Mouse (Mus musculus) forebrain, embryonic 16.5 days (tissue): Measurements from ENCODE around the gene Nbl1. TPM values are rescaled to one million over a fixed set of nuclear protein-coding genes. Genes with fewer than 3 reads are reported as not detected.
A peak's percentile ranks its signal among the peaks of the same experiment; 100 is the strongest.

Source experiments
- ATAC-seq: fragments of 200-750 bp; cut with Nextera tagmentation; 2 replicates; pipeline ENCODE4 v1.8.0; 2017; ENCODE audit warnings: mild to moderate bottlenecking, moderate library complexity
- H3K27ac ChIP-seq: fragments of 300-500 bp; sonication (generic); 2 replicates; pipeline ENCODE4 v1.5.1; 2014; ENCODE audit warnings: low read length, control low read depth
- H3K27me3 ChIP-seq: fragments of 300-500 bp; sonication (generic); replicated peaks from 2 replicates; pipeline ENCODE4 v1.6.1; 2014; ENCODE audit warnings: low read length; ENCODE audit not compliant: control insufficient read depth, insufficient read depth
- H3K36me3 ChIP-seq: fragments of 300-500 bp; sonication (generic); 2 replicates; pipeline ENCODE4 v1.6.1; 2014; ENCODE audit not compliant: control insufficient read depth, insufficient read depth
- H3K4me1 ChIP-seq: fragments of 300-500 bp; sonication (generic); replicated peaks from 2 replicates; pipeline ENCODE4 v1.6.1; 2014; ENCODE audit warnings: low read length; ENCODE audit not compliant: control insufficient read depth, insufficient read depth
- H3K4me2 ChIP-seq: fragments of 300-500 bp; sonication (generic); 2 replicates; pipeline ENCODE4 v1.6.1; 2014; ENCODE audit warnings: mild to moderate bottlenecking, low read length, control low read depth
- H3K4me3 ChIP-seq: fragments of 300-500 bp; sonication (generic); replicated peaks from 2 replicates; pipeline ENCODE4 v1.5.1; 2014; ENCODE audit warnings: mild to moderate bottlenecking, low read length, control low read depth
- H3K9ac ChIP-seq: fragments of 300-500 bp; sonication (generic); replicated peaks from 2 replicates; pipeline ENCODE4 v1.6.1; 2014; ENCODE audit warnings: low read depth, low read length, control low read depth
- H3K9me3 ChIP-seq: fragments of 300-500 bp; sonication (generic); 2 replicates; pipeline ENCODE4 v1.6.1; 2016; ENCODE audit warnings: low read length; ENCODE audit not compliant: control insufficient read depth
- WGBS: fragments of 180-500 bp; shearing (Covaris S2); extraction: QIAGEN DNeasy Blood & Tissue Kit; methylation state at CpG from one replicate; pipeline ENCODE4 v1.1.7; 2014; 5-methylcytosine and 5-hydroxymethylcytosine counted together
- polyA plus RNA-seq: library from polyadenylated mRNA; unstranded; fragments of >200 nt; fragmentation: Nextera tagmentation; extraction: Ambion mirVana; gene quantifications from 2 replicates; pipeline ENCODE4 v1.2.1, GENCODE M21; 2015

The Nbl1 gene
- polyA plus RNA-seq, 1 experiment from 2014 or later: 27.0 TPM

DNA sequence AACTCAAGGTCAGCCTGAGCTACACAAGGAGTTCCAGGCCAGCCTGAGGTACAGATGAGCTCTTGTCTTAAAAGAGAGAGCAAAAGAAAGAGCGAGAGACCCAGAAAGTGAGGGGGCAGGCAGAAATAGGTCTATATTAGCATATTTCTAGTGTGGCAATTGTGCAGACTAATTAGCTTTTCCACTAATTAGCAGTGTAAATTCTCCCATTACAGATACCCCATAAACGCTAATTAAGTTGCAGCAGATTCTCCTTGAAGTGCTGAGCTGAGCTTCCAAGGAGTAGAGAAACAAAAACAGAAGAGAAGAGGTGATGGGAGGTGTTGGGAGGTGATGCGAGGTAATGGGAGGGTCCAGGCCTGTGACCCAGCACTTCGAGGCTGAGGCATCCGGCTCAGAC is 50.2 kb downstream of the Nbl1 start:
- H3K4me1 ChIP-seq: peaks cover 33% of the 10 kb centered on the region
- no peaks in the 10 kb centered on the region for H3K27me3 ChIP-seq
- no peaks in the 10 kb centered on the region for H3K9me3 ChIP-seq
- H3K36me3 ChIP-seq: no peaks in the 10 kb centered on the region
- WGBS: 24% methylated on average over 5 of the region's 5 CpGs
- no peak for ATAC-seq
- H3K4me3 ChIP-seq: no peak overlapping the region
- H3K9ac ChIP-seq: no peak overlapping the region
- H3K27ac ChIP-seq: no peak overlapping the region
- no peak overlapping the region for H3K4me2 ChIP-seq

DNA sequence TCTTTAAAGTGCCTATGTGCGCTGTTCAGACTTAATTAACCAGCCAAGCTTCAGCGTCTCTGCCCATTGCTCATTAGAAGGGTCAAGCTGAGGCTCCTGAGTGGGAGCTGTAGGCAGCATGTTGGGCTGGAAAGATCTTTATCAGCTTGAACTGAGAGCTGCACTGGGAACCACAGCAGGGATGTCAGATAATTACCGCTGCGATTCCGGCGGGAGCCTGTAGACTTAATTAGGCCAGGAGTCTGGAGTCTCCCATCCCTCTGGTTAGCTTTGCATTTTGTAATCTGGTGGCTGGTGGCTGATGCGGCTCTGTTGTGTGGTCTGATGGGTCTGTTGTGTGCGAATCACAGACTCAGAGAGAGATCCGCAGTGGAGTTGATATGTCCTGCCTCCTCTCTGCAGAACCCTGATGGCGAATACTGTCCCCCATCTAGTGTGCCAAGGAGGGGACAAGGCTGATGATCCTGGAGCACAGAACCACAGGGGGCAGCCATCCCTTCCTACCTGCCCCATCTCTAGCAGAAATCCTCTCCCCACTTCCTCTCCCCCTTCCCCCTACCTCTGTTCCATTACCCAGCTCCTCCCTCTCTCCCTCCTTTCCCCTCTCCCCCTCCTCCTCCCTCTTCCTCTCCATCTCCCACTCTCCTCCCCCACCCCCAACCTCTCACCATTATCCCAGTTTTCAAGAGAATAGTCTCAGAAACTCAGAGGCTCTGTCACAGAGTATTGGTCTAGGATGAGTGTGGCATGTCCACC is 52.5 kb downstream of the Nbl1 start:
- H3K27me3 ChIP-seq: no peaks in the 10 kb centered on the region
- under 1% methylated on average over 9 of the region's 10 CpGs for WGBS
- no peaks in the 10 kb centered on the region for H3K36me3 ChIP-seq
- peak overlapping the region; percentile 47 for H3K27ac ChIP-seq
- ATAC-seq: peak; percentile 62
- H3K4me3 ChIP-seq: no peak overlapping the region
- H3K4me2 ChIP-seq: peak overlapping the region; percentile 10
- peaks cover 37% of the 10 kb centered on the region for H3K4me1 ChIP-seq
- H3K9me3 ChIP-seq: peaks cover 2% of the 10 kb centered on the region; the same call in 1 of the 2 replicates
- H3K9ac ChIP-seq: 0 out of 2 replicates have a peak overlapping the region, but pooled peaks have one; percentile 17

DNA sequence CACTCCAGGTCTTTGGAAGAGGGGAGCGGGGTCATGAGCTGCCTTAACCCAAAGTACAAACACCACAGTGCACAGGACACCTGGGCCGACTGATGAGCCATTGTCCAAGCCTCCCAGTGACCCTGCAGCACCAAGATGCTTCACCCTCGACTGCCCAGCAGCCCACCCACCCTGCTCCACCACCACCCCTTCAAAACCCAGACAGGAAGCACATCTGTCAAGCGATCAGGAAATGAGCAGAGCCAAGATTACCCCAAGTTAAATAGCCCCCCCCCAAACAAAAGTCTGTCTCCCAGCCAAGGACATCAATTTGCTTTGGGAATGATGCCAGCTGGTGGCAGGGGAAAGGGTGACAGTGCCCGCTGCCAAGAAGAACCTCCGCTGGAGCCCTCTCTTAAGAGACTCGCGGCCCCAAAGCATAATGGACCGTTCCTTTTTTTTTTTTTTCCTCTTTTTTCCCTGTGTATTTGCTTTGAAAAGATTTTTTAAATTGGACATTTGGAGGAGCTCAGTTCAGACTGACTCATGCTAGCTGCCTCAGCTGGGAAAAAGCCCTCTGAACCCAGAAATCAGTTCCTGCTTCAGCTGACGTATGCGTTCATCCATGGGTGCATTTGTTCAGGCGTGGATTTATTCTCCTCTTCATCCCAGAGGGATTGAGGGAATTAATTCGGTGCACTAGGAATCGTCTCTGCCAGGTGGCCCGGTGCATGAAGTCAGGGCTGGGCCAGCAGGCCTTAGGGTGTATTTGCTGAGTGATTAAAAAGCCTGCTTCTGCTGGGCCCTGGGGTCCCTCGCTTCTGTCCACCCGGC is 54.8 kb downstream of the Nbl1 start:
- no peak overlapping the region for H3K9ac ChIP-seq
- no peaks in the 10 kb centered on the region for H3K27me3 ChIP-seq
- peaks cover 37% of the 10 kb centered on the region for H3K4me1 ChIP-seq
- H3K4me3 ChIP-seq: no peak overlapping the region
- WGBS: 10% methylated on average over 17 of the region's 17 CpGs
- no peaks in the 10 kb centered on the region for H3K36me3 ChIP-seq
- peak; percentile 69 for ATAC-seq
- peak overlapping the region; percentile 35 for H3K4me2 ChIP-seq
- peaks cover 2% of the 10 kb centered on the region; the same call in 1 of the 2 replicates for H3K9me3 ChIP-seq
- peak overlapping the region; percentile 72 for H3K27ac ChIP-seq

DNA sequence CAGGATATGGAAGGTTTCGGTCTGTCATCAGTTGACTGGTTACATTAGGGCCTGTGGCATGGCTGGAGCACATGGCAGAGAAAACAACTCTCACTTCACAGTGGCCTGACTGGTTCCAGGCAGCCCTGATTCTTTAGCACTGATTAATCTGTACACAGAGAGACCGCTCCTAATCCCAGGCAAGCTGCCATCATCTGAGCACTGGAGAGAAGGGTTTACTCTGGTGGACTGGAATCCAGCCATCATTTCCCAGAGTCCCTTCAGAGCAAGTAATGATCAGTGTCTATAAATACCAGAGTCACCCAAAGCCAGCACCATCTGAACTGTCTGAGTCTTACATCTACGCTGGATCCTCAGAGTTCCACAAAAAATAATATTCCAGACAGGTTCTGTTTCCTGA is 57.0 kb downstream of the Nbl1 start:
- peaks cover 43% of the 10 kb centered on the region for H3K4me1 ChIP-seq
- H3K9me3 ChIP-seq: peaks cover 2% of the 10 kb centered on the region; the same call in 1 of the 2 replicates
- WGBS: 79% methylated on average over 3 of the region's 3 CpGs
- H3K36me3 ChIP-seq: no peaks in the 10 kb centered on the region
- H3K4me3 ChIP-seq: no peak overlapping the region
- no peaks in the 10 kb centered on the region for H3K27me3 ChIP-seq
- H3K27ac ChIP-seq: no peak overlapping the region
- H3K4me2 ChIP-seq: no peak overlapping the region
- no peak overlapping the region for H3K9ac ChIP-seq
- no peak for ATAC-seq

DNA sequence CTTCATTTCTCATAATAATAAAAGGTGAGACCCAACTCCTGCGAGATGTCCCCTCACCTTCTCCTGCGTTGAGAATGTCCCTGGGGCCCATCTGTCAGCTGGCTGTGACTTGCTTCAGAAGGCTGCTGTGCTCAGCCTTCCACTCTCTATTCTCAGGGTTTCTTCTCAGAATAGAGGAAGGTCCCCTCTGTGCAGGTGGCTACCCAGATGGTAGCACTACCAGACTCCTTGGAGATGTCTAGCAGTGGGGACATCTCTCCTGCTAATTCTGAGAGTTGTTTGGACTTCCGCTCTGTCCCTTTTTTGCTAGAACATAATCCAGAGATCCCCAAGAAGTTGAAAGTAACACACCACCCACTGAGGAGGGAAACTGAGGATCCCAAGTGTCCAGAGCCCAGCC is 57.9 kb downstream of the Nbl1 start:
- 92% methylated on average over 3 of the region's 3 CpGs for WGBS
- H3K4me3 ChIP-seq: no peak overlapping the region
- no peak for ATAC-seq
- H3K9ac ChIP-seq: no peak overlapping the region
- no peaks in the 10 kb centered on the region for H3K36me3 ChIP-seq
- no peak overlapping the region for H3K4me2 ChIP-seq
- H3K27ac ChIP-seq: no peak overlapping the region
- H3K4me1 ChIP-seq: peaks cover 34% of the 10 kb centered on the region
- no peaks in the 10 kb centered on the region for H3K27me3 ChIP-seq
- peaks cover 2% of the 10 kb centered on the region; the same call in 1 of the 2 replicates for H3K9me3 ChIP-seq

DNA sequence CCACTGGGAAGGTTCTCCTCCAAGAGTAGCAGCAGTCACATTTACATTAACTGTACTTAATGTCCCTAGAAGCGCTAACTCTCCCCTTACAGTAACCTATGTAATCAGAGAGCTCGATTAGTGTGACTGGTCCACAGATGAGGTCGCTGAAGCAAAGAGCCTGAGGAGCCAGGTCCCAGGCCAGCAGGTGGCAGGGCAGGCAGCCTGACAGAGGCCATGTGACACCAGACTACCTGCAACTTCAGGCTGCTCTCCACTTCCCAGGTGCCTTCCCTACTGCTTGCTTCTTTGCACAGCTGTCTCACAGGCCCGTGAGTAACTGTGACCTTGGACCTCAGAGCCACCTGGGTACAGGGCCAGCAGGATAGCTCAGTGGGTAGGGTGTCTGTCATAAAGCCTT is 58.3 kb downstream of the Nbl1 start:
- Histone ChIP-seq H3K4me2 (no peak overlapping the region), H3K4me1 (peaks cover 30% of the 10 kb centered on the region), H3K36me3 (no peaks in the 10 kb centered on the region), H3K27me3 (no peaks in the 10 kb centered on the region), H3K9ac (no peak overlapping the region), H3K4me3 (no peak overlapping the region), H3K9me3 (peaks cover 2% of the 10 kb centered on the region; the same call in 1 of the 2 replicates), H3K27ac (no peak overlapping the region)
- ATAC-seq: no peak
- 53% methylated on average over 4 of the region's 4 CpGs for WGBS

DNA sequence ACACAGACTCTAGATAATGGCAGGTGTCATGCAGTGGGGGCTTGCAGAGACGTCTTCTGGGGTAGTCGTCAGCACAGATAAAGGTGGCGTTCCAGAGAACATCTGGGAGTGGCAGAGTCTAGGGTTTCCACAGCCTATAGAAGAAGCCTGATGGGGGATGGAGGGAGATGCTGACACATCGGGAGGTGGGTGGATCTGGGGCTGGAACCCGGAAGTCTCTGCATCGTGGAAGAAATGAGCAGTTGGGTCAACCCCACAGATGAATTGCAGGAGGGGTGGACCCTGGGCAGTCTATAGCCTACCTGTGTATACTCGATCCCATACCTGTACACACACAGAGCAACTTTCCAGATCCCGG is 58.8 kb downstream of the Nbl1 start:
- H3K27me3 ChIP-seq: no peaks in the 10 kb centered on the region
- H3K4me3 ChIP-seq: no peak overlapping the region
- H3K9ac ChIP-seq: no peak overlapping the region
- peaks cover 2% of the 10 kb centered on the region; the same call in 1 of the 2 replicates for H3K9me3 ChIP-seq
- no peak overlapping the region for H3K4me2 ChIP-seq
- peaks cover 25% of the 10 kb centered on the region for H3K4me1 ChIP-seq
- no peak overlapping the region for H3K27ac ChIP-seq
- 92% methylated on average over 8 of the region's 8 CpGs for WGBS
- no peaks in the 10 kb centered on the region for H3K36me3 ChIP-seq
- ATAC-seq: no peak

DNA sequence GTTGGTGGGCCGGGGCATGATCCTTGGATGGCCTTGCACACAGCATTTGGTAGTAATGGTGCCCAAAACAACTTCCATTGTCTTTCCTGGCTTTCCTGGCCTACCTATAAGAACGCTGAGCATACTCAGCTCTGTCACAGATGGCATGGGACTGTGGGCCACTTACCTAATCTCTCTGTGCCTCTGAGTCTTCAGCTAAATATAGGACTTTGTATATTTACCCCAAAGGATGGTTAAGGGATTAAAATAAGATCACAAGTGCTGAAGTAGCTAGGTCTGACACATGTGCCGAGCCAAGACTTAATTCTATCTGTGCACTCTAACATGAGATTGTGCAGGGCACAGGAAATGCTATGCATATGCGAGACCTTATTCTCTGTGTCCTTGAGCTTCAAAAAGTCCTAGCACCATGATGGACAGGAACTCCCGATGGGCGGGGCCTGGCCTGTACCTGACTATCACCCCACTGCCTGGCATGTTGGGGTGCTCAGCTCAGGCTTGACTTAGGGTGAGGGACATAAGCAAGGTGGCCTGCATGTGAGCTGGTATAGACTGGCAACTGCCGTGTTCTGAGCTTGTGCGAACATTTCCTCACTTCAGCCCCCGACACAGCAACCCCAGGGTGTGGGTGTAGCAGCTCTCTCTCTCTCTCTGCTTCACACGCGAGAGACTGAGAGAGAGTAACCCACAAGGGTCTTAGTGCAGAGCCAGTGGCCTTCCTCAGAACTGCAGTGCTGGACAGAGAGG is 59.4 kb downstream of the Nbl1 start:
- H3K27ac ChIP-seq: no peak overlapping the region
- H3K4me1 ChIP-seq: peaks cover 19% of the 10 kb centered on the region
- peaks cover 2% of the 10 kb centered on the region; the same call in 1 of the 2 replicates for H3K9me3 ChIP-seq
- H3K9ac ChIP-seq: no peak overlapping the region
- no peak overlapping the region for H3K4me3 ChIP-seq
- no peaks in the 10 kb centered on the region for H3K36me3 ChIP-seq
- ATAC-seq: no peak
- H3K4me2 ChIP-seq: no peak overlapping the region
- 82% methylated on average over 11 of the region's 11 CpGs for WGBS
- H3K27me3 ChIP-seq: no peaks in the 10 kb centered on the region

DNA sequence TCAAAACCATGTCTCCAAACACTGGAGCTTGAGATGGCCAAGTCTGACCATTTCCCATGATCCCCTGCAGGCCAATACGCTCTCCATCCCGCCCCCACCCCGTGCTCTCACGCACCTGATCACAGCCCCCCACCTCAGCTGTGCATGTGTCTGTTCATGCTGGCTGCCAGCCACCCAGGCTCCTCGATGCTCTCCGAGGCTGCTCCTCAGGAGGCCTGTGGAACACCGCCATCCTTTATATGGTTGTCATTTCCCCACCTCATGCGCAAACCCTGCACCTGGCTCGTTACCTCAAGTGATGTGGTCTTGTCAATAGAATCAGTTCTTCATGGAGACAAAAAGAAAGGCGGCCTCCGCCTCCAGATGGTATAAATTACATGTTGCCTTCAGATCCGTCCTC is 60.3 kb downstream of the Nbl1 start:
- ATAC-seq: no peak
- Histone ChIP-seq H3K4me3 (no peak overlapping the region), H3K9ac (no peak overlapping the region), H3K36me3 (no peaks in the 10 kb centered on the region), H3K4me2 (no peak overlapping the region), H3K9me3 (peaks cover 2% of the 10 kb centered on the region; the same call in 1 of the 2 replicates), H3K4me1 (peaks cover 10% of the 10 kb centered on the region), H3K27me3 (no peaks in the 10 kb centered on the region), H3K27ac (no peak overlapping the region)
- 52% methylated on average over 12 of the region's 12 CpGs for WGBS
